Mouse (Mus musculus): ENCODE measurements around the gene Gal3st1. TPM values are rescaled to one million over a fixed set of nuclear protein-coding genes. Genes with fewer than 3 reads are reported as not detected.

The Gal3st1 gene
- polyA plus RNA-seq, 1 experiment from 2014 or later: 10.0 TPM

- no peak for ATAC-seq (ENCODE audit: low read depth)
- Histone ChIP-seq H3K9ac (ENCODE audit: low read length) (no peak overlapping the region), H3K36me3 (ENCODE audit: control insufficient read depth, insufficient read depth, low read length) (no peaks in the 10 kb centered on the region), H3K4me1 (replicated peaks; ENCODE audit: control insufficient read depth, insufficient read depth, low read length) (no peaks in the 10 kb centered on the region), H3K27me3 (ENCODE audit: control insufficient read depth, insufficient read depth, low read depth, low read length) (no peaks in the 10 kb centered on the region), H3K4me3 (ENCODE audit: low read length) (no peak overlapping the region), H3K27ac (ENCODE audit: low read length) (no peak overlapping the region), H3K9me3 (ENCODE audit: control insufficient read depth, low read length) (no peaks in the 10 kb centered on the region), H3K4me2 (ENCODE audit: low read depth, low read length) (no peak overlapping the region)
- WGBS: 64% methylated on average over 2 of the region's 2 CpGs
These were observed 39.9 kb downstream of the Gal3st1 start for GRCm38 (mm10) chr11:4023321-4023720.

- no peak overlapping the region for H3K4me2 ChIP-seq (ENCODE audit: low read depth, low read length)
- ATAC-seq (ENCODE audit: low read depth): no peak
- H3K27me3 ChIP-seq (ENCODE audit: control insufficient read depth, insufficient read depth, low read depth, low read length): no peaks in the 10 kb centered on the region
- H3K4me3 ChIP-seq (ENCODE audit: low read length): no peak overlapping the region
- WGBS: 69% methylated on average over 8 of the region's 8 CpGs
- no peaks in the 10 kb centered on the region for H3K4me1 ChIP-seq (replicated peaks; ENCODE audit: control insufficient read depth, insufficient read depth, low read length)
- H3K27ac ChIP-seq (ENCODE audit: low read length): no peak overlapping the region
- H3K9ac ChIP-seq (ENCODE audit: low read length): no peak overlapping the region
- no peaks in the 10 kb centered on the region for H3K36me3 ChIP-seq (ENCODE audit: control insufficient read depth, insufficient read depth, low read length)
- H3K9me3 ChIP-seq (ENCODE audit: control insufficient read depth, low read length): no peaks in the 10 kb centered on the region
These were observed 43.6 kb downstream of the Gal3st1 start for GRCm38 (mm10) chr11:4027066-4027465.

- H3K4me3 ChIP-seq (ENCODE audit: low read length): no peak overlapping the region
These were observed 44.3 kb downstream of the Gal3st1 start for GRCm38 (mm10) chr11:4027561-4028334.

GRCm38 (mm10) chr11:4029343-4029742 lies 45.9 kb downstream of the Gal3st1 start:
- no peaks in the 10 kb centered on the region for H3K36me3 ChIP-seq (ENCODE audit: control insufficient read depth, insufficient read depth, low read length)
- no peak overlapping the region for H3K4me3 ChIP-seq (ENCODE audit: low read length)
- no peaks in the 10 kb centered on the region for H3K9me3 ChIP-seq (ENCODE audit: control insufficient read depth, low read length)
- H3K27me3 ChIP-seq (ENCODE audit: control insufficient read depth, insufficient read depth, low read depth, low read length): no peaks in the 10 kb centered on the region
- H3K9ac ChIP-seq (ENCODE audit: low read length): no peak overlapping the region
- 73% methylated on average over 4 of the region's 4 CpGs for WGBS
- H3K27ac ChIP-seq (ENCODE audit: low read length): no peak overlapping the region
- no peak for ATAC-seq (ENCODE audit: low read depth)
- no peak overlapping the region for H3K4me2 ChIP-seq (ENCODE audit: low read depth, low read length)
- H3K4me1 ChIP-seq (replicated peaks; ENCODE audit: control insufficient read depth, insufficient read depth, low read length): no peaks in the 10 kb centered on the region

More at GRCm38 (mm10) chr11:4027561-4028334, 44.3 kb downstream of the Gal3st1 start:
- H3K27me3 ChIP-seq (ENCODE audit: control insufficient read depth, insufficient read depth, low read depth, low read length): no peaks in the 10 kb centered on the region
- H3K36me3 ChIP-seq (ENCODE audit: control insufficient read depth, insufficient read depth, low read length): no peaks in the 10 kb centered on the region
- no peak overlapping the region for H3K4me2 ChIP-seq (ENCODE audit: low read depth, low read length)
- 62% methylated on average over 9 of the region's 9 CpGs for WGBS
- H3K9me3 ChIP-seq (ENCODE audit: control insufficient read depth, low read length): no peaks in the 10 kb centered on the region
- ATAC-seq (ENCODE audit: low read depth): no peak
- no peak overlapping the region for H3K9ac ChIP-seq (ENCODE audit: low read length)
- no peak overlapping the region for H3K27ac ChIP-seq (ENCODE audit: low read length)
- H3K4me1 ChIP-seq (replicated peaks; ENCODE audit: control insufficient read depth, insufficient read depth, low read length): no peaks in the 10 kb centered on the region

- Histone ChIP-seq H3K9me3 (ENCODE audit: control insufficient read depth, low read length) (no peaks in the 10 kb centered on the region), H3K36me3 (ENCODE audit: control insufficient read depth, insufficient read depth, low read length) (no peaks in the 10 kb centered on the region), H3K4me3 (ENCODE audit: low read length) (peak within 1 kb of the TSS; percentile 29), H3K27me3 (ENCODE audit: control insufficient read depth, insufficient read depth, low read depth, low read length) (no peaks in the 10 kb centered on the region), H3K4me1 (replicated peaks; ENCODE audit: control insufficient read depth, insufficient read depth, low read length) (no peaks in the 10 kb centered on the region; the same call in 1 of the 2 replicates), H3K9ac (ENCODE audit: low read length) (peak within 1 kb of the TSS; percentile 36), H3K27ac (ENCODE audit: low read length) (peak within 1 kb of the TSS; percentile 93), H3K4me2 (ENCODE audit: low read depth, low read length) (peak within 1 kb of the TSS; percentile 48)
- peak; percentile 88 for ATAC-seq (ENCODE audit: low read depth)
- WGBS: 20% methylated on average over 16 of the region's 16 CpGs
These were observed 47.9 kb downstream of the Gal3st1 start, which contains the start of gene Sec14l4 for GRCm38 (mm10) chr11:4031126-4031941. Sec14l4 (plus strand) TSS chr11:4031462.

- no peak; the same call in 1 of the 2 replicates for ATAC-seq (ENCODE audit: low read depth)
These were observed 48.5 kb downstream of the Gal3st1 start for GRCm38 (mm10) chr11:4031961-4032360.

GRCm38 (mm10) chr11:4033471-4033870 lies 50.0 kb downstream of the Gal3st1 start:
- no peak overlapping the region for H3K4me2 ChIP-seq (ENCODE audit: low read depth, low read length)
- 66% methylated on average over 7 of the region's 7 CpGs for WGBS
- H3K27me3 ChIP-seq (ENCODE audit: control insufficient read depth, insufficient read depth, low read depth, low read length): no peaks in the 10 kb centered on the region
- H3K9ac ChIP-seq (ENCODE audit: low read length): no peak overlapping the region
- H3K27ac ChIP-seq (ENCODE audit: low read length): no peak overlapping the region
- H3K4me1 ChIP-seq (replicated peaks; ENCODE audit: control insufficient read depth, insufficient read depth, low read length): no peaks in the 10 kb centered on the region; the same call in 1 of the 2 replicates
- ATAC-seq (ENCODE audit: low read depth): no peak
- H3K36me3 ChIP-seq (ENCODE audit: control insufficient read depth, insufficient read depth, low read length): no peaks in the 10 kb centered on the region
- no peak overlapping the region for H3K4me3 ChIP-seq (ENCODE audit: low read length)
- no peaks in the 10 kb centered on the region for H3K9me3 ChIP-seq (ENCODE audit: control insufficient read depth, low read length)

More at GRCm38 (mm10) chr11:4031961-4032360, 48.5 kb downstream of the Gal3st1 start:
- Histone ChIP-seq H3K4me2 (ENCODE audit: low read depth, low read length) (peak overlapping the region; percentile 48), H3K27me3 (ENCODE audit: control insufficient read depth, insufficient read depth, low read depth, low read length) (no peaks in the 10 kb centered on the region), H3K4me3 (ENCODE audit: low read length) (peak overlapping the region; percentile 29), H3K27ac (ENCODE audit: low read length) (peak overlapping the region; percentile 93), H3K36me3 (ENCODE audit: control insufficient read depth, insufficient read depth, low read length) (no peaks in the 10 kb centered on the region), H3K9ac (ENCODE audit: low read length) (peak overlapping the region; percentile 36), H3K4me1 (replicated peaks; ENCODE audit: control insufficient read depth, insufficient read depth, low read length) (no peaks in the 10 kb centered on the region; the same call in 1 of the 2 replicates), H3K9me3 (ENCODE audit: control insufficient read depth, low read length) (no peaks in the 10 kb centered on the region)
- whole genome bisulfite sequencing: 23% methylated on average over 12 of the region's 12 CpGs

GRCm38 (mm10) chr11:4034169-4034568 lies 50.7 kb downstream of the Gal3st1 start:
- Histone ChIP-seq H3K9ac (ENCODE audit: low read length) (no peak overlapping the region), H3K4me1 (replicated peaks; ENCODE audit: control insufficient read depth, insufficient read depth, low read length) (no peaks in the 10 kb centered on the region; the same call in 1 of the 2 replicates), H3K4me3 (ENCODE audit: low read length) (no peak overlapping the region), H3K27ac (ENCODE audit: low read length) (no peak overlapping the region), H3K27me3 (ENCODE audit: control insufficient read depth, insufficient read depth, low read depth, low read length) (no peaks in the 10 kb centered on the region), H3K4me2 (ENCODE audit: low read depth, low read length) (no peak overlapping the region), H3K36me3 (ENCODE audit: control insufficient read depth, insufficient read depth, low read length) (no peaks in the 10 kb centered on the region), H3K9me3 (ENCODE audit: control insufficient read depth, low read length) (no peaks in the 10 kb centered on the region)
- 84% methylated on average over 4 of the region's 4 CpGs for WGBS
- no peak for ATAC-seq (ENCODE audit: low read depth)
